Mouse (Mus musculus) liver, embryonic 14.5 days (tissue): ENCODE measurements around the gene Wnt7a.

Experiments
- CTCF ChIP-seq: IDR thresholded peaks from 2 replicates; pipeline ENCODE4 v1.5.1; 2016; ENCODE audit warnings: antibody characterized with exemption, low read depth, control low read depth
- EP300 ChIP-seq: IDR thresholded peaks from 2 replicates; pipeline ENCODE4 v1.6.1; 2016; ENCODE audit warnings: antibody characterized with exemption, low read depth

DNA sequence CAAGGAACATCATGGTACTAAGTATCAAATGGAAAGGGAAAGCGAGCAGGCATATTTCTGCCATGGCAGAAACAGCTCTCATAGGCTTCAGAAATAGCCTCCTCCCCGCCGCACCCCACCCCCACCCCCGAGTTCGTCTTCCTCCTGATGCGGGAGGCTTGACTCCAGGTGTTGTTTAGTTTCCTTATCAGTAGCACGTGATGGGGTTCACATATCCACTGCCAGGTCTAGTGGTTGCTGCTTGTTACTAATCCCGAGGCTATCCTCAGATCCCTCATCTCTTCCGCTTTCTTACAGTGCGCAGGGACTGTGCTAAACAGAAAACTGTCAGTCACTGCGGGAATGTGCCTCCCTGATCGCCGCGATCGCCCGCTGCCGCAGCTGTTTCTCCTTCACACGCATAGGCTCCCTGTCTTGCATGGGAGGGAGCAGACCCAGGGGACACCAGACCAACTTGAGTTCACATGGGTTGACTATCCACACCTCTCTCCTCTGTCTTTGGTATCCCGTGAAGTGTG lies 30.0 kb upstream of the Wnt7a start:
- no peak for TF ChIP-seq CTCF
- TF ChIP-seq EP300 = no peak
